Mouse (Mus musculus): ENCODE measurements around the gene Dclre1c.

The Dclre1c gene

DNA sequence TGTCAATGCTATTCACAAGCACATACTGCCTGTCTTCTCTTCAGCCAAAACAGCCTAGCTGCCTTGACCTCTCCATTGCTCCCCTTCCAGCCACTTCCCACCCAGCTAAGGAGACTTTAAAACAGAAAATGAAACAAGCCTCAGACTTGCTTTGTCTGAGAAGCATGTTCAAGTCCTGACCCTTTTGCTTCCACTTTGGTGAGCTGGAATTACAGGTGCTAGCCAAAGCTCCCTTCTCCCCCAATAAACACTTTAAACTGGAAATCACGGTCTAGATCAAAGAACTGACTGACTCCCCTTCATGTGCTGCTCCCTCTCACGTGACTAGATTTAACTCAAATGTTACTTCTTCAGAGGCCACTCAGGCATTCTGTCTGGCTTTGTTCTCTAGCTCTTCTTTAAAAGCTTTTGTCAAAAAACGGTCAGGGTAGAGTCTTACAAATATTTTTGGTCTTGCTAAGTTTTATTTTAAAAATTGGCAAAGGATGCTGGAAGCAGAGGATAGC is 51.9 kb downstream of the Dclre1c start:
- no peak for DNase-seq

DNA sequence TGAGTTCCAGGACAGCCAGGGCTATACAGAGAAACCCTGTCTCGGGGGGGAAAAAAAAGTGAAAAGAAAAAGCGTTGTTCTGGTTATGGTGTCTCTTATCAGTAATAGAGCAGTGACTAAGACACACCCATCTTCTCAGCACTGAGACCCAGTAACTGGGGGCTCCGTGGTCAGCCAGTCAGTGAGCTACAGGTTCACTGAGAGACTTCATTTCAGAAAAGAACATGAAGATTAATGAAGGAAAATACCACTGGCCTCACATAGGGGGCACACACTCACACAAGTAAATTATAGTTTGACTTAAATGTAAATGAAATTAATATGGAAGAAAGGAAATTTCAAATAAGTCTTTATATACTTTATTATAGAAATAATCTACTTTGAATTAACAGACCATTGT is 56.3 kb downstream of the Dclre1c start:
- DNase-seq: no peak

- DNase-seq: no peak
Measured at GRCm38 (mm10) chr2:3489816-3490215, 65.9 kb downstream of the Dclre1c start.

DNA sequence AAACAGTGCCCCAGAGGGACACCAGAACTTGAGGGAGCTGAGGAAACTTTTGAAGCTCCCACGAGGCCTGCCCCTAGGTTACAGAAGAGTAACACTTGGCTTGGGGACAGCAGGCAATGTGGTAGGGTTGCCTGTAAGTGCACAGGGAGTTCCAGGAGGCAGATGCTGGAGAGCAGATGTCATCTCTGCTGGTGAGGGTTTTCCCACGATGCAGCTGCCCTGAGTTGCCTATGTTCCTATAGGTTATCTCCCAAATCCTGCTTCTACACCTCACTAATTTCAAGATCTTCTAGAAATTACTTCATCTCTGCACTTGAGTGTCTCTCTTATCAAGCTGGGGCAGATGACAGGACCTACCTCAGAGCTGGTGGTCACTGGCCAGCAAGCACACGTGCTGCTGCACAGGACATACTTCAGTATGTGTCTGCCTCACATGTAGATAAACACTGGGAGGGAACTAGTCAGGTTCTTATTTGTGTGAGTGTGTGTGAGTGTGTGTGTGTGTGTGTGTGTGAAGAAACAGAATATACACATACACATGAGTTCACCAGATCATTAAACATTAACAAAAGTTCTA is 70.0 kb downstream of the Dclre1c start:
- DNase-seq: no peak

- no peak for DNase-seq
Measured at GRCm38 (mm10) chr2:3499543-3499942, 75.6 kb downstream of the Dclre1c start.

- DNase-seq: no peak
Measured at GRCm38 (mm10) chr2:3500886-3501285, 77.0 kb downstream of the Dclre1c start.

GRCm38 (mm10) chr2:3512076-3512475 is 88.1 kb downstream of the Dclre1c start:
- peak; percentile 9 for DNase-seq

GRCm38 (mm10) chr2:3512552-3513454 is 88.9 kb downstream of the Dclre1c start, which contains the start of the genes Gm45902, Hspa14 and Cdnf:
Gene Gm45902 (minus strand): TSS chr2:3512790.
Gene Hspa14 (minus strand): TSS chr2:3512814.
Gene Cdnf (plus strand): TSS chr2:3513030.
- DNase-seq: peak; percentile 93
